Comparison of ENCODE assay signal across 9 mouse cellular contexts in the genomic region with DNA sequence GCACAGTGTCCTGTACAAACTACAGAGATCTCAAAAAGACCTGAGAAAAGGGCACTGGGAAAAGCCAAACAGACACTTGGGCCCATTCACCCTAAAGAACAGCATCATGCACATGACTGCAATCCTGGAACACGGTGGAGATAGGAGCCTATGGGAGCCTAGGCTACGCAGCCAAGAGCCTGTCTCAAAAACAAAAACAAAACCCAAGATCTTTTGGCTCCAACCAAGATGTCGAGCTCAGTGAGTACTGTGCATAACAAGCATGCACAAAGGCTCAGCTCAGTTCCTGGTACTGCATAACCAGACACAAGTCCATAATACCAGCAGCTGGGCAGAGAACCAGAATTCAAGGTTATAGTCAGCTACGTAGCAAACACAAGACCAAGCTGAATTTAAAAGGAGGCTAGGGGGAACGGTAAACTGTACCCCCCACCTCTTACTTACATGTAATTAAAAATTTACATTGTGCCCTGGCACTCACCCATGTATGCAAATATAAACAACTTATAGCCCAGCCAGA. TPM values are rescaled to one million over a fixed set of nuclear protein-coding genes. Genes with fewer than 3 reads are reported as not detected.
DNase-seq lines count a peak whose midpoint lies in the region; ATAC-seq lines count a peak whose summit lies in the region.
"Had no signal": no experiment of that assay in that cellular context is flagged by ENCODE, and none has a peak within 500 bp of the region (broad histone marks: within the 10 kb centered on the region; RNA-seq: fewer than 3 reads in every experiment).

No protein-coding gene starts in this region.

- H3K9me3 ChIP-seq in lung, embryonic 16.5 days (ENCODE audit: control insufficient read depth, low read length): no peaks in the 10 kb centered on the region
- H3K9me3 ChIP-seq in forebrain, embryonic 13.5 days (replicated peaks): no peaks in the 10 kb centered on the region
- no peaks in the 10 kb centered on the region for H3K9me3 ChIP-seq in intestine, embryonic 16.5 days (ENCODE audit: control insufficient read depth, low read length)
- H3K9me3 ChIP-seq in stomach, embryonic 14.5 days (ENCODE audit: control insufficient read depth, low read depth, low read length): no peaks in the 10 kb centered on the region

- peaks cover 20% of the 10 kb centered on the region for H3K36me3 ChIP-seq in lung, embryonic 16.5 days (ENCODE audit: control insufficient read depth, insufficient read depth, low read length)
- peaks cover 22% of the 10 kb centered on the region for H3K36me3 ChIP-seq in forebrain, embryonic 13.5 days (ENCODE audit: poor library complexity, severe bottlenecking)
- H3K36me3 ChIP-seq in intestine, embryonic 16.5 days (ENCODE audit: control insufficient read depth, insufficient read depth, low read length): no peaks in the 10 kb centered on the region
- peaks cover 12% of the 10 kb centered on the region; the same call in 1 of the 2 replicates for H3K36me3 ChIP-seq in stomach, embryonic 14.5 days (ENCODE audit: control insufficient read depth, insufficient read depth, low read length)

- peak overlapping the region; percentile 98 for H3K4me3 ChIP-seq in lung, embryonic 16.5 days (ENCODE audit: low read length)
- peak overlapping the region; percentile 95 for H3K4me3 ChIP-seq in forebrain, embryonic 13.5 days
- peak overlapping the region; percentile 98 for H3K4me3 ChIP-seq in intestine, embryonic 16.5 days (ENCODE audit: low read length)
- peak overlapping the region; percentile 96 for H3K4me3 ChIP-seq in stomach, embryonic 14.5 days (ENCODE audit: low read depth, low read length)

- no peaks in the 10 kb centered on the region for H3K27me3 ChIP-seq in lung, embryonic 16.5 days (ENCODE audit: control insufficient read depth, insufficient read depth, low read depth, low read length)
- no peaks in the 10 kb centered on the region for H3K27me3 ChIP-seq in forebrain, embryonic 13.5 days
- H3K27me3 ChIP-seq in intestine, embryonic 16.5 days (replicated peaks; ENCODE audit: control insufficient read depth, insufficient read depth, low read length): no peaks in the 10 kb centered on the region
- no peaks in the 10 kb centered on the region for H3K27me3 ChIP-seq in stomach, embryonic 14.5 days (ENCODE audit: control insufficient read depth, insufficient read depth, low read length)

- 47% methylated on average over 5 of the region's 5 CpGs for WGBS in lung, embryonic 16.5 days
- WGBS in forebrain, embryonic 13.5 days: 43% methylated on average over 5 of the region's 5 CpGs
- WGBS in intestine, embryonic 16.5 days: 51% methylated on average over 5 of the region's 5 CpGs
- 65% methylated on average over 5 of the region's 5 CpGs for WGBS in stomach, embryonic 14.5 days

- H3K4me1 ChIP-seq in lung, embryonic 16.5 days (replicated peaks; ENCODE audit: control insufficient read depth, insufficient read depth, low read length): peaks cover 11% of the 10 kb centered on the region
- H3K4me1 ChIP-seq in forebrain, embryonic 13.5 days: peaks cover 15% of the 10 kb centered on the region; the same call in 1 of the 2 replicates
- peaks cover 11% of the 10 kb centered on the region for H3K4me1 ChIP-seq in intestine, embryonic 16.5 days (ENCODE audit: control insufficient read depth, insufficient read depth, low read length)
- peaks cover 8% of the 10 kb centered on the region; the same call in 1 of the 2 replicates for H3K4me1 ChIP-seq in stomach, embryonic 14.5 days (ENCODE audit: control insufficient read depth, insufficient read depth, low read length)

- no peak overlapping the region for H3K27ac ChIP-seq in lung, embryonic 16.5 days (ENCODE audit: low read length)
- H3K27ac ChIP-seq in forebrain, embryonic 13.5 days: no peak overlapping the region
- H3K27ac ChIP-seq in intestine, embryonic 16.5 days (ENCODE audit: low read length): no peak overlapping the region
- no peak overlapping the region for H3K27ac ChIP-seq in stomach, embryonic 14.5 days (ENCODE audit: low read length)

- peak overlapping the region; percentile 92 for H3K9ac ChIP-seq in lung, embryonic 16.5 days (ENCODE audit: low read length)
- peak overlapping the region; percentile 82 for H3K9ac ChIP-seq in forebrain, embryonic 13.5 days
- H3K9ac ChIP-seq in intestine, embryonic 16.5 days (ENCODE audit: low read depth, low read length): peak overlapping the region; percentile 87; the same call in 1 of the 2 replicates
- no peak overlapping the region for H3K9ac ChIP-seq in stomach, embryonic 14.5 days (replicated peaks; ENCODE audit: low read depth, low read length)

- ATAC-seq in lung, embryonic 16.5 days (ENCODE audit: low read depth): no peak
- ATAC-seq in forebrain, embryonic 13.5 days: no peak
- no peak for ATAC-seq in intestine, embryonic 16.5 days
- ATAC-seq in stomach, embryonic 14.5 days (ENCODE audit: insufficient number of reproducible peaks, insufficient read depth, low FRiP score, low read depth): no peak

- intact Hi-C loops in left cerebral cortex, postnatal 10 days (cut with DNase I): no loop called here

- peak overlapping the region; percentile 82 for H3K4me2 ChIP-seq in lung, embryonic 16.5 days (ENCODE audit: low read depth, low read length)
- H3K4me2 ChIP-seq in forebrain, embryonic 13.5 days: peak overlapping the region; percentile 71
- peak overlapping the region; percentile 73 for H3K4me2 ChIP-seq in intestine, embryonic 16.5 days (ENCODE audit: low read depth, low read length)
- H3K4me2 ChIP-seq in stomach, embryonic 14.5 days (replicated peaks; ENCODE audit: low read depth, low read length): peak overlapping the region; percentile 69

- DNase-seq in lung, postnatal 4 days: no peak
- DNase-seq in left cerebral cortex, postnatal 10 days (ENCODE audit: extremely low spot score in 1 of 2, low spot score in 2 of 2): no peak
- no peak for DNase-seq in natural killer cell, adult 2 months (ENCODE audit: low spot score in 2 of 2)
- no peak for DNase-seq in embryo, embryonic 10 days (ENCODE audit: low spot score)
- DNase-seq: gastrocnemius, postnatal 14 days had no signal

RNA-seq across cellular contexts. Expression of a gene that starts 1.3 kb away (rescaled TPM):
- 103 and 110 TPM in 2 replicates for polyA plus RNA-seq in lung, embryonic 16.5 days (2015; fragmentation: Nextera tagmentation; extraction: Ambion mirVana)
- 108 and 109 TPM in 2 replicates for polyA plus RNA-seq in forebrain, embryonic 13.5 days (2015; fragmentation: Nextera tagmentation; extraction: Ambion mirVana)
- 81.9 and 90.3 TPM in 2 replicates for polyA plus RNA-seq in intestine, embryonic 16.5 days (2015; fragmentation: Nextera tagmentation; extraction: Ambion mirVana)
- 107 and 108 TPM in 2 replicates for polyA plus RNA-seq in stomach, embryonic 14.5 days (2014; fragmentation: Nextera tagmentation; extraction: Ambion mirVana)
- 1 to 10 TPM; 3.8 to 4.0 TPM for total RNA-seq in left cerebral cortex, postnatal 10 days (2021)

RNA-seq across cellular contexts. Expression of a gene that starts 19.4 kb away (rescaled TPM):
- not detected in 2 replicates for polyA plus RNA-seq in lung, embryonic 16.5 days (2015; fragmentation: Nextera tagmentation; extraction: Ambion mirVana)
- not detected in 2 replicates for polyA plus RNA-seq in forebrain, embryonic 13.5 days (2015; fragmentation: Nextera tagmentation; extraction: Ambion mirVana)
- not detected in 2 replicates for polyA plus RNA-seq in intestine, embryonic 16.5 days (2015; fragmentation: Nextera tagmentation; extraction: Ambion mirVana)
- not detected in 2 replicates for polyA plus RNA-seq in stomach, embryonic 14.5 days (2014; fragmentation: Nextera tagmentation; extraction: Ambion mirVana)
- total RNA-seq in left cerebral cortex, postnatal 10 days (2021): not detected
- total RNA-seq: gastrocnemius, postnatal 14 days had no signal

RNA-seq across cellular contexts. Expression of a gene that starts 41.0 kb away (rescaled TPM):
- 12.7 and 16.1 TPM in 2 replicates for polyA plus RNA-seq in lung, embryonic 16.5 days (2015; fragmentation: Nextera tagmentation; extraction: Ambion mirVana)
- polyA plus RNA-seq in forebrain, embryonic 13.5 days (2015; fragmentation: Nextera tagmentation; extraction: Ambion mirVana): 27.8 and 28.4 TPM in 2 replicates
- 9.4 and 9.6 TPM in 2 replicates for polyA plus RNA-seq in intestine, embryonic 16.5 days (2015; fragmentation: Nextera tagmentation; extraction: Ambion mirVana)
- polyA plus RNA-seq in stomach, embryonic 14.5 days (2014; fragmentation: Nextera tagmentation; extraction: Ambion mirVana): 28.2 and 30.6 TPM in 2 replicates
- 100 to 1,000 TPM; 224 TPM for total RNA-seq in left cerebral cortex, postnatal 10 days (2021)
